Mouse (Mus musculus) monocyte, adult 2 months (primary cell): ENCODE results near the gene Olfr464.
"Not testable (repeated sequence)": the region's sequence is repeated elsewhere in the genome, so short reads cannot be mapped to it uniquely, and the experiment has no call there.

Experiments
- DNase-seq, 2 experiments: peaks; one replicate each; pipeline ENCODE4 v3.0.0; 2022; ENCODE audit warnings: low spot score in 2 of 2, low read depth in 1 of 2

The Olfr464 gene

DNA sequence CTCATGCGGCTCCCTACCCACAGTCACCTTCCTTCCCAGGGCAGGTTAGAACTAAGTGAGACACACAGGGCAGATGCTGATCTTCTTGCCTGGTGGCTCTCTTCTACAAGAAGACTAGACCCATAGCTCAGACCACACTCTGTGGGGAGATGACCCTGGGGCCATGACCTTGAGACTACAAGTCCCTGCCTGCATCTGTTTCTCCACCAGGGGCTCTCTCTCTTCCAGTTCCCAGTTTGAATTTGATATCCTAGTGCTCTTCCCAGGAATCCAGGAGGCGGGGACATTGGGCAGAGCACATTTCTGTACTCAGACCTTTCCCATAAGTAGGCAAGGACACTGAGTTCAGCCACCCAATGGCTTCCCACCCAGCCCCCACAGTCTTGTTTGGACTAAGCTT, 50.7 kb downstream of the Olfr464 start:
- DNase-seq = no peak

DNA sequence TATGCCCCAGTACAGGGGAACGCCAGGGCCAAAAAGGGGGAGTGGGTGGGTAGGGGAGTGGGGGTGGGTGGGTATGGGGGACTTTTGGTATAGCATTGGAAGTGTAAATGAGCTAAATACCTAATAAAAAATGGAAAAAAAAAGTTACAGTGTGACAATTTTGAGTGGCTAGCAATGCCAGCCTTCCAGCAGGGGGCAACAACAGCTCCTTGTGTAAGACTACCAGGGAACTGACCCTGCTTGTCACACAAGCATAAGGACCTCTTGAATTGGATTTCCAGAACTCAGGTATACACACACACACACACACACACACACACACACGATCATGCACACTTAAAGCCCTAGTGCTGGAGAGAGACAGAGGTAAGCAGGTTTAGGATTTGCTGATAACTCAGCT, 53.9 kb downstream of the Olfr464 start:
- DNase-seq = not testable (repeated sequence)
